Mouse (Mus musculus): ENCODE measurements around the gene Rufy3.

GRCm38 (mm10) chr5:88593421-88594172, 28.8 kb downstream of the Rufy3 start:
- no peak for TF ChIP-seq NRF1 (IDR thresholded peaks at IDR 0.05; ENCODE audit: low read depth, low read length)
- no peak for TF ChIP-seq EP300 (IDR thresholded peaks at IDR 0.05; ENCODE audit: low read length)
- TF ChIP-seq CTCF (conservative IDR thresholded peaks at IDR 0.05 in 1 of 2, IDR thresholded peaks at IDR 0.05 in 1 of 2; ENCODE audit: low read depth in 2 of 2, low read length in 2 of 2), result no peak
- no peak for TF ChIP-seq MAX (IDR thresholded peaks at IDR 0.05; ENCODE audit: low read length)
- no peak for TF ChIP-seq CHD2 (IDR thresholded peaks at IDR 0.05; ENCODE audit: low read length)
- no peak for TF ChIP-seq MXI1 (IDR thresholded peaks at IDR 0.05; ENCODE audit: low read depth, low read length)
- TF ChIP-seq NELFE (IDR thresholded peaks at IDR 0.05; ENCODE audit: low read depth, low read length), result no peak
- no peak for TF ChIP-seq ZNF384 (IDR thresholded peaks at IDR 0.05; ENCODE audit: low read depth, low read length)
- TF ChIP-seq ZMIZ1 (IDR thresholded peaks at IDR 0.05; ENCODE audit: low read depth, low read length), result no peak
- no peak for TF ChIP-seq MAFK (IDR thresholded peaks at IDR 0.05; ENCODE audit: insufficient replicate concordance, low read length)
- TF ChIP-seq MYC (IDR thresholded peaks at IDR 0.05; ENCODE audit: low read depth, low read length), result no peak

Data from CH12.LX (cell line).